Mouse (Mus musculus) heart, adult 2 months (tissue): Measurements from ENCODE around the gene Pdzd11. TPM values are rescaled to one million over a fixed set of nuclear protein-coding genes. Genes with fewer than 3 reads are reported as not detected.

Experiments used
- DNase-seq, 2 experiments: peaks; one replicate each; pipeline ENCODE4 v3.0.0; 2021
- H3K27ac ChIP-seq: fragments of 200-600 bp; 2 replicates; pipeline ENCODE4 v1.8.1; 2022
- H3K27me3 ChIP-seq: fragments of 200-500 bp; 2 replicates; pipeline ENCODE4 v1.6.1; 2012; ENCODE audit warnings: mild to moderate bottlenecking, low read length, inconsistent platforms, mixed read lengths; ENCODE audit not compliant: control insufficient read depth, insufficient read depth
- H3K36me3 ChIP-seq: fragments of 200-500 bp; 2 replicates; pipeline ENCODE4 v1.6.1; 2012; ENCODE audit warnings: low read length, inconsistent platforms; ENCODE audit not compliant: control insufficient read depth, insufficient read depth
- H3K4me1 ChIP-seq: fragments of 200-500 bp; 2 replicates; pipeline ENCODE4 v1.6.1; 2011; ENCODE audit warnings: low read length; ENCODE audit not compliant: control insufficient read depth, insufficient read depth
- H3K4me3 ChIP-seq: fragments of 200-600 bp; 2 replicates; pipeline ENCODE4 v1.8.1; 2022
- H3K79me2 ChIP-seq: fragments of 200-500 bp; replicated peaks from 2 replicates; pipeline ENCODE4 v1.6.1; 2012; ENCODE audit warnings: mild to moderate bottlenecking, inconsistent platforms, low read length, moderate library complexity, mixed read lengths; ENCODE audit not compliant: control insufficient read depth, insufficient read depth
- H3K9ac ChIP-seq: fragments of 200-500 bp; 2 replicates; pipeline ENCODE4 v1.6.1; 2012; ENCODE audit warnings: low read depth, mild to moderate bottlenecking, control low read depth, inconsistent platforms, low read length, mixed read lengths
- CTCF ChIP-seq: fragments of 200-600 bp; IDR thresholded peaks from 2 replicates; pipeline ENCODE4 v1.8.1; 2022; ENCODE audit warnings: antibody characterized with exemption, mild to moderate bottlenecking, moderate library complexity
- EP300 ChIP-seq: fragments of 200-500 bp; IDR thresholded peaks from 2 replicates; pipeline ENCODE4 v1.6.1; 2011; ENCODE audit warnings: low read depth, low read length, control low read depth; ENCODE audit not compliant: insufficient read depth
- POLR2A ChIP-seq: fragments of 200-500 bp; IDR thresholded peaks from 2 replicates; pipeline ENCODE4 v1.6.1; 2011; ENCODE audit warnings: mild to moderate bottlenecking, low read depth, low read length, control low read depth; ENCODE audit not compliant: insufficient read depth
- WGBS: fragments of 180-500 bp; shearing (Covaris S2); methylation state at CpG from one replicate; pipeline ENCODE4 v1.1.7; 2018; 5-methylcytosine and 5-hydroxymethylcytosine counted together
- intact Hi-C: fragments of 180-260 bp; cut with DNase I; formaldehyde crosslinking; loops from one replicate; pipeline ENCODE4 v1.15.1; 2025
- long read RNA-seq: library from polyadenylated mRNA; stranded (forward); transcript quantifications from one replicate; pipeline ENCODE4 v2.0.0, GENCODE M21; 2021
- polyA plus RNA-seq: library from polyadenylated mRNA; depleted of rRNA; stranded (reverse); fragments of >200 nt; gene quantifications from 2 replicates; pipeline ENCODE4 v1.2.3, GENCODE M21; 2012; rRNA removed
- total RNA-seq, 2 experiments: library from RNA; stranded (reverse); gene quantifications; 2 replicates each; pipeline ENCODE4 v1.2.3; 2021

Pdzd11 gene
- total RNA-seq, result 10 to 100 TPM; 21.4 to 26.2 TPM
- 18.3 and 29.1 TPM in 2 replicates for polyA plus RNA-seq
- long read RNA-seq, transcript Pdzd11-201 (7 exons, 1,626 nt), result major isoform, 23 of 27 reads
- long read RNA-seq, partial matches to known transcripts, result 0 of 27 reads
- long read RNA-seq, other reads (novel, unspliced or antisense), result 1 of 27 reads

GRCm38 (mm10) chrX:100625802-100626793 lies at the start of gene Pdzd11:
TSS of gene Pdzd11 (minus strand) at chrX:100626568.
- intact Hi-C loops, result no loop called here
- Histone ChIP-seq H3K27me3 (no peaks in the 10 kb centered on the region), H3K27ac (peak within 1 kb of the TSS; percentile 72), H3K79me2 (no peaks in the 10 kb centered on the region), H3K4me3 (peak within 1 kb of the TSS; percentile 60), H3K4me1 (no peaks in the 10 kb centered on the region), H3K9ac (peak within 1 kb of the TSS; percentile 68), H3K36me3 (no peaks in the 10 kb centered on the region)
- TF ChIP-seq POLR2A (peak; percentile 82), EP300 (no peak)
- DNase-seq, result peak; percentile 87 to 93
- WGBS, result 15% methylated on average over 62 of the region's 62 CpGs

- Histone ChIP-seq H3K79me2 (no peaks in the 10 kb centered on the region), H3K9ac (no peak overlapping the region), H3K36me3 (no peaks in the 10 kb centered on the region), H3K4me1 (no peaks in the 10 kb centered on the region), H3K27ac (no peak overlapping the region), H3K27me3 (no peaks in the 10 kb centered on the region), H3K4me3 (no peak overlapping the region)
- 85% methylated on average over 2 of the region's 2 CpGs for WGBS
- DNase-seq, result no peak
- intact Hi-C loops, result no loop called here
- TF ChIP-seq CTCF (no peak), POLR2A (no peak), EP300 (no peak)
Observed at GRCm38 (mm10) chrX:100664825-100665224, 38.5 kb upstream of the Pdzd11 start.

- no peaks in the 10 kb centered on the region for H3K27me3 ChIP-seq
- no peak for DNase-seq
- no peak overlapping the region for H3K27ac ChIP-seq
- TF ChIP-seq POLR2A (no peak), CTCF (0 out of 2 replicates have a peak, but pooled peaks have one; percentile 20)
- no peaks in the 10 kb centered on the region for H3K36me3 ChIP-seq
- no peaks in the 10 kb centered on the region for H3K4me1 ChIP-seq
- no peak overlapping the region for H3K9ac ChIP-seq
- H3K79me2 ChIP-seq, result no peaks in the 10 kb centered on the region
- intact Hi-C loops, result no loop called here
- H3K4me3 ChIP-seq, result no peak overlapping the region
Observed at GRCm38 (mm10) chrX:100652848-100653247, 26.5 kb upstream of the Pdzd11 start.

- TF ChIP-seq POLR2A (no peak), CTCF (no peak), EP300 (no peak)
- no peak for DNase-seq
- H3K27me3 ChIP-seq, result no peaks in the 10 kb centered on the region
- H3K4me3 ChIP-seq, result no peak overlapping the region
- H3K9ac ChIP-seq, result no peak overlapping the region
- no peaks in the 10 kb centered on the region for H3K79me2 ChIP-seq
- no peaks in the 10 kb centered on the region for H3K36me3 ChIP-seq
- intact Hi-C loops, result no loop called here
- no peak overlapping the region for H3K27ac ChIP-seq
- 61% methylated on average over 8 of the region's 8 CpGs for WGBS
- no peaks in the 10 kb centered on the region for H3K4me1 ChIP-seq
Observed at GRCm38 (mm10) chrX:100638477-100638876, 12.1 kb upstream of the Pdzd11 start.

- no peaks in the 10 kb centered on the region for H3K27me3 ChIP-seq
- no peak overlapping the region for H3K9ac ChIP-seq
- no peak for DNase-seq
- H3K79me2 ChIP-seq, result no peaks in the 10 kb centered on the region
- H3K27ac ChIP-seq, result no peak overlapping the region
- TF ChIP-seq CTCF (no peak), EP300 (no peak), POLR2A (no peak)
- no peaks in the 10 kb centered on the region for H3K36me3 ChIP-seq
- H3K4me1 ChIP-seq, result no peaks in the 10 kb centered on the region
- intact Hi-C loops, result no loop called here
- 71% methylated on average over 2 of the region's 2 CpGs for WGBS
- no peak overlapping the region for H3K4me3 ChIP-seq
Observed at GRCm38 (mm10) chrX:100629076-100629475, 2.7 kb upstream of the Pdzd11 start.

GRCm38 (mm10) chrX:100625546-100625801 lies 894 bp downstream of the Pdzd11 start, which contains the start of gene Kif4:
TSS of gene Kif4 (plus strand) at chrX:100625737.
- no peaks in the 10 kb centered on the region for H3K4me1 ChIP-seq
- no peaks in the 10 kb centered on the region for H3K36me3 ChIP-seq
- H3K79me2 ChIP-seq, result no peaks in the 10 kb centered on the region
- H3K27ac ChIP-seq, result peak within 1 kb of the TSS; percentile 72
- no peak for DNase-seq
- H3K9ac ChIP-seq, result peak within 1 kb of the TSS; percentile 68
- no peak for TF ChIP-seq CTCF
- TF ChIP-seq POLR2A, result no peak
- TF ChIP-seq EP300, result no peak
- intact Hi-C loops, result no loop called here
- WGBS, result 13% methylated on average over 3 of the region's 3 CpGs
- peak within 1 kb of the TSS; percentile 60 for H3K4me3 ChIP-seq
- no peaks in the 10 kb centered on the region for H3K27me3 ChIP-seq
